Mouse (Mus musculus) heart, postnatal 25 days (tissue): ENCODE data around the gene Zfp334. TPM values are rescaled to one million over a fixed set of nuclear protein-coding genes. Genes with fewer than 3 reads are reported as not detected.

Experiments used
- DNase-seq: peaks from one replicate; pipeline ENCODE4 v3.0.0; 2022; ENCODE audit warnings: low spot score
- intact Hi-C: fragments of 180-260 bp; cut with DNase I; formaldehyde crosslinking; loops from one replicate; pipeline ENCODE4 v1.15.1; 2025
- total RNA-seq, 2 experiments: library from RNA; stranded (reverse); gene quantifications; 2 replicates each; pipeline ENCODE4 v1.2.3; 2021

Zfp334 gene
- total RNA-seq, 2 experiments from 2014 or later: 2.2 to 2.4 TPM

DNA sequence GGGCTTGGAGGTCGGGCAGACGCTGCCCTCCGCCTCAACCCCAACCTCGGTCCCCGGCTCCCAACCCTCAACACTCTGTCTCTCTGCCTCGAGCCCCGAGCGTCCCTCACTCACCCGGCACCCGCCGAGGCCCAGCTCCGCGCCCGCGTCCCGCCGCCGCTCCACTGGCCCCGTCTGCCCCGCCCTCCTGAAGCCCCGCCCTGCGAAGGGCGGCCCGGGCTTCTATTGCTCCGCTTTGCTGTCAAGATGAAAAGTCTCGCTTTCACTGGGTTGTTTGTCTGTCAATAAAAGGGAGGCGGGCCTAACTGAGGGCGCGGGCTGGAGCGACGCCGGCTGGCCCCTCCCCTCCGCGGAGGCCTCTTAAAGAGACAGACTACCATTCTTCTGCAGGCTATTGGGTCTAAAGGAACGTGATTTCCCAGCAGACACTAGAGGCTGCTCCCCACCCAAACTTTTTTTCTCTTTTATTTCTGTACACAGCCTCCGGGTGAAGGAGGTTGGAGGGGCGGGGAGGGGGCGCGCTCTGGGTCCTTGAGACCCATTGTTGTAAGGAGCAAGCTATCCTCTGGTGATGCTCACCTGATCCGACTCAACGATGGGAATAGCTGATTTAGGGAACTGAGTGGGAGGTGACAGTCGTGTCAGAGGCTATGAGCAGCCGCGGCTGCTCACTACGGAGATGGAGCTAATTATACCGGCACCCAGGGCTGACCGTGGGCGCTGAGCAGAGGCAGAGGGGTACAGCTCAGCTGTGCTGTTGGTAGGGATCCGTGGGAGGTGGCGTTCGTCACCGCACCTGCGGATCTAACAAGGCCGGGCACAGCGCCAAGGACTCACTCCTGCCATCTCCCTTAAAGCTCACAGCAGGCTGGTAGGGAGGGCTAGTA lies 61.5 kb downstream of the Zfp334 start, which contains the start of gene Elmo2:
TSS of gene Elmo2 (minus strand) at position 176 of the 887 bp plus-strand sequence.
- intact Hi-C loops: loop anchor here (5.0 kb wide), 1 partner anchor 39 kb away; the partner anchor contains the start of gene Slc35c2
- peak; percentile 96 for DNase-seq

DNA sequence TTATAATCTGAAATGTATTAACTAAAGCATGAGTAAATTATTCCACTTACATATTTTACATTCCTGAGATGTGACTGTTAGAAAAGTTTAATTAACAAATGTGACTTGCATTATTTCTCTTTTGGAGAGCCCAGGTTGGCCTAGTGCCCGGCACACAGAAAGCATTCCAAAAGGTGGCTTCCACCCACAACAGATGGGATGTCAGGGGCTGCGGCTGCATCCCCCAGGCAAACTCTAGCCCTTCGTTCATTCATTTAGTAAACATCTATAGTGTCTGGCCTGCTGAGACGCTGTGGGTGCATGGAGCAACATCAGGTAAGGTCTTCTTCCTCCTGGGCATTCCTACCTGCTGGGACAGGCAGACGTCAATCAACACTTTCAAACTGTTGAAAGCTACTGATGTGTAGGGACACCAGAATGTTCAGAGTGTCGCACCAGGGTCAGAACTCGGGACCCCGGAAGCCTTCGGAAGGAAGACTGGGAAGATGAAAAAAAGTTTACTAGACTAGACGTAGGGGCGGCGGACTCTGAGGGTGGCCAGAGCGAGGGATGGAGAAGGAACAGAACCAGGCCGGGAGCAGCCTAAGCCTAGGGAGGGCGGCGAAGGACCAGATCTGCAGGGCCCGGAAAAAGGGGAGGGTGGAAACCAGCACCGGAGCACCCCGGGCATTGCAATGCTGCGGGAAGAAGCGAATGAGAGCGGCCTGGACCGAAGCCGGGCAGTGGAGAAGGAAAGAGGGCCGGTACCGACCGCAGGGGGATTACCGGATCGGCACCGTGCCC lies 62.3 kb downstream of the Zfp334 start:
- DNase-seq: no peak
- intact Hi-C loops: loop anchor here (5.0 kb wide), 1 partner anchor 38 kb away; the partner anchor contains the start of gene Slc35c2

Other genes with a start within 250 kb of the Zfp334 start
- under 1 TPM; 0.36 to 0.42 TPM for gene Cdh22, start 153.4 kb downstream of the Zfp334 start, total RNA-seq
- gene Slc35c2, start 100.4 kb downstream of the Zfp334 start, total RNA-seq: 10 to 100 TPM; 18.3 to 21.4 TPM
- gene Elmo2, start 61.8 kb downstream of the Zfp334 start, total RNA-seq: 10 to 100 TPM; 18.8 to 20.5 TPM
- not detected for gene Zfp663, start 19.5 kb downstream of the Zfp334 start, total RNA-seq
- gene Ocstamp, start 12.1 kb upstream of the Zfp334 start, total RNA-seq: under 1 TPM in 1 of 2 experiments, not detected in 1; 0.06 TPM
- gene Slc13a3, start 85.0 kb upstream of the Zfp334 start, total RNA-seq: under 1 TPM; 0.20 to 0.52 TPM
- 10 to 100 TPM in 1 of 2 experiments, 1 to 10 TPM in 1; 9.6 to 10.8 TPM for gene Trp53rka, start 105.1 kb upstream of the Zfp334 start, total RNA-seq
- gene Slc2a10, start 115.5 kb upstream of the Zfp334 start, total RNA-seq: 1 to 10 TPM; 4.1 to 4.2 TPM
- gene Eya2, start 206.8 kb upstream of the Zfp334 start, total RNA-seq: 1 to 10 TPM; 1.4 to 1.8 TPM